Mouse (Mus musculus) heart, postnatal 4 days (tissue): ENCODE data around the gene Tubgcp2. TPM values are rescaled to one million over a fixed set of nuclear protein-coding genes. Genes with fewer than 3 reads are reported as not detected.

Experiments used
- microRNA-seq, 2 experiments: library from miRNA; unstranded; fragments of <30 nt; microRNA quantifications; one replicate each; pipeline ENCODE4 v1.2.0; 2021 to 2022
- total RNA-seq, 2 experiments: library from RNA; stranded (reverse); gene quantifications; 2 replicates each; pipeline ENCODE4 v1.2.3; 2021

Gene Tubgcp2
- total RNA-seq, 2 experiments from 2014 or later = 45.3 to 45.8 TPM

Small RNA genes within 50 kb of the gene (microRNA-seq; reads per million reads assigned to microRNA genes)
- gene Mir202 (0 reads per million in 2 experiments), gene Mir7062 (0.41 to 0.69 reads per million in 2 experiments), gene mmu-mir-7686 (0 reads per million in 2 experiments)

Other genes with a start within 250 kb of the Tubgcp2 start
- under 1 TPM; 0.10 to 0.16 TPM for gene Adgra1, start 202.5 kb downstream of the Tubgcp2 start, total RNA-seq
- under 1 TPM; 0.07 to 0.14 TPM for gene Kndc1, start 142.0 kb downstream of the Tubgcp2 start, total RNA-seq
- gene Utf1, start 92.9 kb downstream of the Tubgcp2 start, total RNA-seq = not detected
- gene 6430531B16Rik, start 57.9 kb downstream of the Tubgcp2 start, total RNA-seq = not detected
- under 1 TPM; 0.38 to 0.90 TPM for gene Adam8, start 44.1 kb downstream of the Tubgcp2 start, total RNA-seq
- 10 to 100 TPM; 14.6 to 17.9 TPM for gene Zfp511, start 278 bp downstream of the Tubgcp2 start, total RNA-seq
- not detected for gene Msx3, start 12.4 kb upstream of the Tubgcp2 start, total RNA-seq
- gene Caly, start 45.9 kb upstream of the Tubgcp2 start, total RNA-seq = under 1 TPM in 1 of 2 experiments, not detected in 1; 0.34 TPM
- gene Prap1, start 56.7 kb upstream of the Tubgcp2 start, total RNA-seq = not detected
- 100 to 1,000 TPM; 106 to 119 TPM for gene Fuom, start 65.8 kb upstream of the Tubgcp2 start, total RNA-seq
- gene Paox, start 79.1 kb upstream of the Tubgcp2 start, total RNA-seq = 1 to 10 TPM; 4.5 TPM
- gene Echs1, start 79.8 kb upstream of the Tubgcp2 start, total RNA-seq = 100 to 1,000 TPM; 190 to 210 TPM
- 10 to 100 TPM; 22.3 to 25.6 TPM for gene Mtg1, start 100.9 kb upstream of the Tubgcp2 start, total RNA-seq
- gene Sprn, start 118.2 kb upstream of the Tubgcp2 start, total RNA-seq = under 1 TPM; 0.17 to 0.27 TPM
- not detected for gene Olfr522, start 128.1 kb upstream of the Tubgcp2 start, total RNA-seq
- not detected for gene Olfr523, start 136.5 kb upstream of the Tubgcp2 start, total RNA-seq
- not detected for gene Olfr524, start 169.3 kb upstream of the Tubgcp2 start, total RNA-seq
- under 1 TPM in 1 of 2 experiments, not detected in 1; 0.07 TPM for gene Cd163l1, start 181.6 kb upstream of the Tubgcp2 start, total RNA-seq
- gene 5830411N06Rik, start 210.6 kb upstream of the Tubgcp2 start, total RNA-seq = not detected